Mouse (Mus musculus) splenic B cell, adult 2 months (primary cell): ENCODE results near the gene Gm17409.

ENCODE experiments used
- DNase-seq: peaks from one replicate; pipeline ENCODE4 v3.0.0-alpha.2; 2011; ENCODE audit warnings: low read depth, low spot score
- H3K27me3 ChIP-seq: 2 replicates; pipeline ENCODE4 v1.6.1; 2012; ENCODE audit warnings: mild to moderate bottlenecking, low read length, moderate library complexity, mixed read lengths; ENCODE audit not compliant: control insufficient read depth, poor library complexity, insufficient read depth, severe bottlenecking
- H3K36me3 ChIP-seq: 2 replicates; pipeline ENCODE4 v1.6.1; 2012; ENCODE audit warnings: mild to moderate bottlenecking, low read length, moderate library complexity, mixed read lengths; ENCODE audit not compliant: control insufficient read depth, poor library complexity, insufficient read depth, severe bottlenecking

Gm17409 gene

GRCm38 (mm10) chr2:58469816-58470215, at the start of gene Gm17409:
Gene Gm17409 (plus strand): TSS chr2:58470116.
- H3K27me3 ChIP-seq, result no peaks in the 10 kb centered on the region
- no peaks in the 10 kb centered on the region for H3K36me3 ChIP-seq
- DNase-seq, result no peak

GRCm38 (mm10) chr2:58423319-58423718, 46.6 kb upstream of the Gm17409 start:
- DNase-seq, result peak; percentile 86
- Histone ChIP-seq H3K27me3 (no peaks in the 10 kb centered on the region), H3K36me3 (no peaks in the 10 kb centered on the region)

- no peaks in the 10 kb centered on the region for H3K27me3 ChIP-seq
- no peak for DNase-seq
- no peaks in the 10 kb centered on the region for H3K36me3 ChIP-seq
Observed at GRCm38 (mm10) chr2:58425436-58426004, 44.4 kb upstream of the Gm17409 start.

- no peaks in the 10 kb centered on the region for H3K36me3 ChIP-seq
- DNase-seq, result no peak
Observed at GRCm38 (mm10) chr2:58432211-58432610, 37.7 kb upstream of the Gm17409 start.

GRCm38 (mm10) chr2:58433317-58433716, 36.6 kb upstream of the Gm17409 start:
- Histone ChIP-seq H3K27me3 (no peaks in the 10 kb centered on the region), H3K36me3 (no peaks in the 10 kb centered on the region)
- no peak for DNase-seq

More at GRCm38 (mm10) chr2:58432211-58432610, 37.7 kb upstream of the Gm17409 start:
- H3K27me3 ChIP-seq, result no peaks in the 10 kb centered on the region

- DNase-seq, result no peak
- H3K36me3 ChIP-seq, result no peaks in the 10 kb centered on the region
- no peaks in the 10 kb centered on the region for H3K27me3 ChIP-seq
Observed at GRCm38 (mm10) chr2:58434438-58434837, 35.5 kb upstream of the Gm17409 start.

- Histone ChIP-seq H3K36me3 (no peaks in the 10 kb centered on the region), H3K27me3 (no peaks in the 10 kb centered on the region)
- no peak for DNase-seq
Observed at GRCm38 (mm10) chr2:58435507-58435906, 34.4 kb upstream of the Gm17409 start.

GRCm38 (mm10) chr2:58436911-58437310, 33.0 kb upstream of the Gm17409 start:
- DNase-seq, result no peak
- Histone ChIP-seq H3K27me3 (no peaks in the 10 kb centered on the region), H3K36me3 (no peaks in the 10 kb centered on the region)

GRCm38 (mm10) chr2:58443163-58443562, 26.8 kb upstream of the Gm17409 start:
- DNase-seq, result no peak
- no peaks in the 10 kb centered on the region for H3K36me3 ChIP-seq
- no peaks in the 10 kb centered on the region for H3K27me3 ChIP-seq

- no peak for DNase-seq
- H3K36me3 ChIP-seq, result no peaks in the 10 kb centered on the region
Observed at GRCm38 (mm10) chr2:58447001-58447400, 22.9 kb upstream of the Gm17409 start.

GRCm38 (mm10) chr2:58454095-58454865, 15.6 kb upstream of the Gm17409 start:
- DNase-seq, result no peak
- no peaks in the 10 kb centered on the region for H3K36me3 ChIP-seq
- no peaks in the 10 kb centered on the region for H3K27me3 ChIP-seq

More at GRCm38 (mm10) chr2:58447001-58447400, 22.9 kb upstream of the Gm17409 start:
- no peaks in the 10 kb centered on the region for H3K27me3 ChIP-seq

GRCm38 (mm10) chr2:58456843-58457487, 13.0 kb upstream of the Gm17409 start:
- H3K27me3 ChIP-seq, result no peaks in the 10 kb centered on the region
- no peak for DNase-seq
- no peaks in the 10 kb centered on the region for H3K36me3 ChIP-seq

GRCm38 (mm10) chr2:58457488-58457865, 12.4 kb upstream of the Gm17409 start:
- Histone ChIP-seq H3K36me3 (no peaks in the 10 kb centered on the region), H3K27me3 (no peaks in the 10 kb centered on the region)
- no peak for DNase-seq

GRCm38 (mm10) chr2:58458820-58459371, 11.0 kb upstream of the Gm17409 start:
- no peaks in the 10 kb centered on the region for H3K36me3 ChIP-seq
- no peaks in the 10 kb centered on the region for H3K27me3 ChIP-seq
- peak; percentile 38 for DNase-seq

- Histone ChIP-seq H3K27me3 (no peaks in the 10 kb centered on the region), H3K36me3 (no peaks in the 10 kb centered on the region)
- DNase-seq, result no peak
Observed at GRCm38 (mm10) chr2:58470290-58470689, 374 bp downstream of the Gm17409 start.
